Mouse (Mus musculus): ENCODE data around the gene Klhl3. TPM values are rescaled to one million over a fixed set of nuclear protein-coding genes. Genes with fewer than 3 reads are reported as not detected.

Gene Klhl3
- polyA plus RNA-seq, 1 experiment from 2014 or later = 13.2 TPM

GRCm38 (mm10) chr13:58046178-58046577 is 67.2 kb downstream of the Klhl3 start:
- Histone ChIP-seq H3K4me1 (ENCODE audit: control insufficient read depth, insufficient read depth, low read depth, low read length) (no peaks in the 10 kb centered on the region), H3K4me2 (ENCODE audit: low read length) (no peak overlapping the region)

DNA sequence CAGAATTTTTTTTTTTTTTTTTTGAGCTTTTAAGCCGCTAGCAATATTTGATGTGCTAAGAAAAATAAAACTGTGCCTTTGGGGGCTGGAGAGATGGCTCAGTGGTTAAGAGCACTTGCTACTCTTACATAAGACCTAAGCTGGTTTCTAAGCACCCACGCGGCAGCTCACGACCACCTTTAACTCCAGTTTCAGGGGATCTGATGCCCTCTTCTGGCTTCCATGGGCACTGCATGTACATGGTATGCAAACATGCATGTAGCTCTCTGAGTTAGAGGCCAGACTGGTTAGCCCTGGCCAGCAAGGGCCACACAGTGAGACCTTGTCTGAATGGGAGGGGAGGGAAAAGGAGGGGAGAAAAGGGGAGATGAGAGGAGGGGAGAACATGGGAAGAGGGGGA is 68.1 kb downstream of the Klhl3 start:
- WGBS = 59% methylated on average over 4 of the region's 4 CpGs
- Histone ChIP-seq H3K4me1 (ENCODE audit: control insufficient read depth, insufficient read depth, low read depth, low read length) (no peaks in the 10 kb centered on the region), H3K27ac (ENCODE audit: low read depth, low read length) (no peak overlapping the region), H3K9me3 (ENCODE audit: control insufficient read depth, low read length) (no peaks in the 10 kb centered on the region), H3K4me2 (ENCODE audit: low read length) (no peak overlapping the region), H3K36me3 (ENCODE audit: control insufficient read depth, insufficient read depth, low read length) (peaks cover 4% of the 10 kb centered on the region), H3K9ac (ENCODE audit: low read depth, low read length) (no peak overlapping the region), H3K4me3 (ENCODE audit: low read length) (no peak overlapping the region), H3K27me3 (replicated peaks; ENCODE audit: control insufficient read depth, insufficient read depth, low read length) (no peaks in the 10 kb centered on the region)
- no peak for ATAC-seq

More at GRCm38 (mm10) chr13:58046178-58046577, 67.2 kb downstream of the Klhl3 start:
- ATAC-seq = no peak
- H3K36me3 ChIP-seq (ENCODE audit: control insufficient read depth, insufficient read depth, low read length) = peaks cover 2% of the 10 kb centered on the region
- H3K9me3 ChIP-seq (ENCODE audit: control insufficient read depth, low read length) = no peaks in the 10 kb centered on the region
- H3K9ac ChIP-seq (ENCODE audit: low read depth, low read length) = no peak overlapping the region
- H3K27ac ChIP-seq (ENCODE audit: low read depth, low read length) = no peak overlapping the region
- no peak overlapping the region for H3K4me3 ChIP-seq (ENCODE audit: low read length)
- WGBS = 95% methylated on average over 7 of the region's 7 CpGs
- no peaks in the 10 kb centered on the region for H3K27me3 ChIP-seq (replicated peaks; ENCODE audit: control insufficient read depth, insufficient read depth, low read length)

GRCm38 (mm10) chr13:58043278-58043677 is 70.1 kb downstream of the Klhl3 start:
- Histone ChIP-seq H3K9ac (ENCODE audit: low read depth, low read length) (no peak overlapping the region), H3K4me2 (ENCODE audit: low read length) (no peak overlapping the region), H3K27me3 (replicated peaks; ENCODE audit: control insufficient read depth, insufficient read depth, low read length) (no peaks in the 10 kb centered on the region), H3K4me3 (ENCODE audit: low read length) (no peak overlapping the region), H3K27ac (ENCODE audit: low read depth, low read length) (no peak overlapping the region), H3K4me1 (ENCODE audit: control insufficient read depth, insufficient read depth, low read depth, low read length) (no peaks in the 10 kb centered on the region), H3K36me3 (ENCODE audit: control insufficient read depth, insufficient read depth, low read length) (peaks cover 4% of the 10 kb centered on the region), H3K9me3 (ENCODE audit: control insufficient read depth, low read length) (no peaks in the 10 kb centered on the region)
- no peak for ATAC-seq
- 91% methylated on average over 8 of the region's 8 CpGs for WGBS

DNA sequence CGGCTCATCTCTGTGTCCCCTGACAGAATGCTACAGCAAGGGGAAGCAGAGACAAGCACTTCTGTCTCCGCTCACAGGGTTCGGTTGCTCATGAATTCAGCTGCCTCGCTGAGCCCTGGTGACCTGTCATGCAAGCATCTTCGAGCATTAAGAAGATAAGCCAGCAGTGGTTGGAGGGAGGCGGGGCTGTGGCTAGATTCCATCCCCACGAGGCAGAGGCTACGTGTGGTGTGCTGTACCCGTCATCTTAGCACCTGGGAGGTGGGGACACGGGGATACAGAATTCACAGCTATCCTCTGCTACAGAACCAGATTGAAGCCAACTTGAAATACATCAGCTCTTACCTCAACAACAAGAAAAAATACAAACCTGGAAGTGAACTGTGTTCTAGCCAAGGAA is 73.3 kb downstream of the Klhl3 start:
- H3K27ac ChIP-seq (ENCODE audit: low read depth, low read length) = no peak overlapping the region
- 81% methylated on average over 10 of the region's 10 CpGs for WGBS
- no peak overlapping the region for H3K4me3 ChIP-seq (ENCODE audit: low read length)
- no peaks in the 10 kb centered on the region for H3K27me3 ChIP-seq (replicated peaks; ENCODE audit: control insufficient read depth, insufficient read depth, low read length)
- no peak overlapping the region for H3K9ac ChIP-seq (ENCODE audit: low read depth, low read length)
- peaks cover 4% of the 10 kb centered on the region for H3K36me3 ChIP-seq (ENCODE audit: control insufficient read depth, insufficient read depth, low read length)
- no peaks in the 10 kb centered on the region for H3K9me3 ChIP-seq (ENCODE audit: control insufficient read depth, low read length)
- ATAC-seq = no peak
- no peak overlapping the region for H3K4me2 ChIP-seq (ENCODE audit: low read length)
- no peaks in the 10 kb centered on the region for H3K4me1 ChIP-seq (ENCODE audit: control insufficient read depth, insufficient read depth, low read depth, low read length)

- Histone ChIP-seq H3K27ac (ENCODE audit: low read depth, low read length) (no peak overlapping the region), H3K9ac (ENCODE audit: low read depth, low read length) (no peak overlapping the region), H3K4me2 (ENCODE audit: low read length) (no peak overlapping the region), H3K4me3 (ENCODE audit: low read length) (no peak overlapping the region), H3K9me3 (ENCODE audit: control insufficient read depth, low read length) (no peaks in the 10 kb centered on the region), H3K27me3 (replicated peaks; ENCODE audit: control insufficient read depth, insufficient read depth, low read length) (no peaks in the 10 kb centered on the region), H3K36me3 (ENCODE audit: control insufficient read depth, insufficient read depth, low read length) (peaks cover 4% of the 10 kb centered on the region), H3K4me1 (ENCODE audit: control insufficient read depth, insufficient read depth, low read depth, low read length) (no peaks in the 10 kb centered on the region)
- no peak for ATAC-seq
- WGBS = 81% methylated on average over 8 of the region's 8 CpGs
These were observed 75.9 kb downstream of the Klhl3 start for GRCm38 (mm10) chr13:58037506-58037905.

DNA sequence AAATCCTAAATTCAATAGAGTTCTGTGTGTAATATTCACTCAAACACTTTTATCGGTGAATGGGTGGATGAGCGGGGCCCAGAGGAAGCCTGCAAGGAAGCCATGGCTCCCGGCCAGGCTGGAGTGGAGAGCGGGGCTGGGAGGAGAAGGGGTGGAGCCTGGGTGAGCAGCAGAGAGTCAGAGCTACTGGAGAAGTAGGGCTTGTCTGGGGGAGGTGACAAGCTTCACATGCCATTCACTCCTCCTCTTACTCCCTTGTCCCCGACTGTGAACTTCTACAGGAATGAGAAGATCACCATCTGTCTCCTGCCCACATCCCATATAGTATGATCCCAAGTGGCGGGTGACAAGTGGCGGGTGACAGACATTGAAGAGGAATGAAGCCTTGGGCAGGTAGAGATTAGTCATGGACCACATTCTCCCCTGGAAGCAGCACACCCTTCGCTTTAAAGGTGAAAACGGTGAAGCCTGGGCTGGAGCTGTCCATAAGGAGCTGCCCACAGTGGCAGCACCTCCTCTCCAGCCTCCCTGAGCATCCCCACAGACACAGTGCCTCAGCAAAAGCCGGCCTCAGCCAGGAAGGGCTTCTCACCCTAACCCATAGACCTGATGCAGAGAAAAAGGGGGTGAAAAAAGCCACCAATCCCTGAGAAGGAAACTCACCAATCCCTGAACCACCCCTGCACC is 77.8 kb downstream of the Klhl3 start:
- 67% methylated on average over 10 of the region's 10 CpGs for WGBS
- Histone ChIP-seq H3K4me2 (ENCODE audit: low read length) (no peak overlapping the region), H3K27ac (ENCODE audit: low read depth, low read length) (no peak overlapping the region), H3K9me3 (ENCODE audit: control insufficient read depth, low read length) (no peaks in the 10 kb centered on the region), H3K4me3 (ENCODE audit: low read length) (no peak overlapping the region), H3K4me1 (ENCODE audit: control insufficient read depth, insufficient read depth, low read depth, low read length) (no peaks in the 10 kb centered on the region), H3K9ac (ENCODE audit: low read depth, low read length) (no peak overlapping the region), H3K27me3 (replicated peaks; ENCODE audit: control insufficient read depth, insufficient read depth, low read length) (no peaks in the 10 kb centered on the region), H3K36me3 (ENCODE audit: control insufficient read depth, insufficient read depth, low read length) (no peaks in the 10 kb centered on the region; the same call in 1 of the 2 replicates)
- 0 out of 2 replicates have a peak, but pooled peaks have one; percentile 45 for ATAC-seq

DNA sequence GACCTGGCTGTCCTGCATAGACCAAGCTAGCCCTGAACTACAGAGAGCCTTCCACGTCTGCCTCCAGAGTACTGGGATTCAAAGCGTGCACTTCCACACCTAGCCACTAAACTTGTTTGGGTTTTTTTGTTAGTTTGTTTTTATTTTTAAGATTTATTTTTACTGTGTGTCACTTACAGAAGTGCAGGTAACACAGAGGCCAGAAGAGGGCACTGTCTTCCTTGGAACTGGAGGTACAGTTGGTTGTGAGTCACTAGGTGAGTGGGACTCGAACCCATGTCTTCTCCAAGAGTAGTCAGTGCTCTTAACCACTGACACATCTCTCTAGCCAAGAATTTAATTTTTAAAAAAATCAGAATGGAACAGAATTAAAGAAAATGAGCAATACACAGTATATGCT is 78.4 kb downstream of the Klhl3 start:
- Histone ChIP-seq H3K36me3 (ENCODE audit: control insufficient read depth, insufficient read depth, low read length) (no peaks in the 10 kb centered on the region), H3K4me2 (ENCODE audit: low read length) (no peak overlapping the region), H3K9ac (ENCODE audit: low read depth, low read length) (no peak overlapping the region), H3K27me3 (replicated peaks; ENCODE audit: control insufficient read depth, insufficient read depth, low read length) (no peaks in the 10 kb centered on the region), H3K4me3 (ENCODE audit: low read length) (no peak overlapping the region), H3K27ac (ENCODE audit: low read depth, low read length) (no peak overlapping the region), H3K9me3 (ENCODE audit: control insufficient read depth, low read length) (no peaks in the 10 kb centered on the region), H3K4me1 (ENCODE audit: control insufficient read depth, insufficient read depth, low read depth, low read length) (no peaks in the 10 kb centered on the region)
- no peak for ATAC-seq
- 93% methylated on average over 3 of the region's 3 CpGs for WGBS

- Histone ChIP-seq H3K36me3 (ENCODE audit: control insufficient read depth, insufficient read depth, low read length) (no peaks in the 10 kb centered on the region), H3K9me3 (ENCODE audit: control insufficient read depth, low read length) (no peaks in the 10 kb centered on the region), H3K4me2 (ENCODE audit: low read length) (no peak overlapping the region), H3K4me3 (ENCODE audit: low read length) (no peak overlapping the region), H3K4me1 (ENCODE audit: control insufficient read depth, insufficient read depth, low read depth, low read length) (no peaks in the 10 kb centered on the region), H3K27me3 (replicated peaks; ENCODE audit: control insufficient read depth, insufficient read depth, low read length) (no peaks in the 10 kb centered on the region), H3K27ac (ENCODE audit: low read depth, low read length) (no peak overlapping the region), H3K9ac (ENCODE audit: low read depth, low read length) (no peak overlapping the region)
- WGBS = 87% methylated on average over 6 of the region's 6 CpGs
- ATAC-seq = no peak
These were observed 78.9 kb downstream of the Klhl3 start for GRCm38 (mm10) chr13:58034507-58034906.

- Histone ChIP-seq H3K27ac (ENCODE audit: low read depth, low read length) (no peak overlapping the region), H3K9ac (ENCODE audit: low read depth, low read length) (no peak overlapping the region), H3K4me1 (ENCODE audit: control insufficient read depth, insufficient read depth, low read depth, low read length) (no peaks in the 10 kb centered on the region), H3K9me3 (ENCODE audit: control insufficient read depth, low read length) (no peaks in the 10 kb centered on the region), H3K27me3 (replicated peaks; ENCODE audit: control insufficient read depth, insufficient read depth, low read length) (no peaks in the 10 kb centered on the region), H3K4me3 (ENCODE audit: low read length) (no peak overlapping the region), H3K4me2 (ENCODE audit: low read length) (no peak overlapping the region), H3K36me3 (ENCODE audit: control insufficient read depth, insufficient read depth, low read length) (no peaks in the 10 kb centered on the region)
- ATAC-seq = 0 out of 2 replicates have a peak, but pooled peaks have one; percentile 58
- 47% methylated on average over 6 of the region's 6 CpGs for WGBS
These were observed 81.6 kb downstream of the Klhl3 start for GRCm38 (mm10) chr13:58031755-58032154.

Measured in hindbrain, embryonic 16.5 days (tissue).